Mouse (Mus musculus): ENCODE measurements at regions not wholly inside any gene's neighbourhood (a gene's known extent, or its start where the extent isn't known, plus 50 kb on each side); places are given as distances from the start of the nearest gene placed in this dataset.

GRCm38 (mm10) chr1:137751446-137751961 lies 424.0 kb downstream of the Ptprc start:
- no peak for DNase-seq (ENCODE audit: low read depth, low spot score)

- no peak for DNase-seq (ENCODE audit: low read depth, low spot score)
Observed at GRCm38 (mm10) chr1:137750894-137751293, 424.6 kb downstream of the Ptprc start.

- DNase-seq (ENCODE audit: low read depth, low spot score), result no peak
Observed at GRCm38 (mm10) chr1:137746129-137746528, 429.4 kb downstream of the Ptprc start.

GRCm38 (mm10) chr1:137738157-137738851 lies 437.2 kb downstream of the Ptprc start:
- DNase-seq (ENCODE audit: low read depth, low spot score), result no peak

- DNase-seq (ENCODE audit: low read depth, low spot score), result no peak
Observed at GRCm38 (mm10) chr1:137703882-137704281, 471.6 kb downstream of the Ptprc start.

GRCm38 (mm10) chr1:137698876-137699275 lies 476.6 kb downstream of the Ptprc start:
- DNase-seq (ENCODE audit: low read depth, low spot score), result no peak

GRCm38 (mm10) chr1:137697289-137697688 lies 478.2 kb downstream of the Ptprc start:
- DNase-seq (ENCODE audit: low read depth, low spot score), result no peak

- no peak for DNase-seq (ENCODE audit: low read depth, low spot score)
Observed at GRCm38 (mm10) chr1:137696796-137697195, 478.7 kb downstream of the Ptprc start.

- no peak for DNase-seq (ENCODE audit: low read depth, low spot score)
Observed at GRCm38 (mm10) chr1:137695751-137696150, 479.8 kb downstream of the Ptprc start.

- no peak for DNase-seq (ENCODE audit: low read depth, low spot score)
Observed at GRCm38 (mm10) chr1:137692525-137692924, 483.0 kb downstream of the Ptprc start.

GRCm38 (mm10) chr1:137690860-137691595 lies 484.5 kb downstream of the Ptprc start:
- no peak for DNase-seq (ENCODE audit: low read depth, low spot score)

GRCm38 (mm10) chr1:137670650-137671049 lies 504.9 kb downstream of the Ptprc start:
- no peak for DNase-seq (ENCODE audit: low read depth, low spot score)

GRCm38 (mm10) chr1:137669849-137670248 lies 505.7 kb downstream of the Ptprc start:
- DNase-seq (ENCODE audit: low read depth, low spot score), result no peak

- no peak for DNase-seq (ENCODE audit: low read depth, low spot score)
Observed at GRCm38 (mm10) chr1:137658141-137658540, 517.4 kb downstream of the Ptprc start.

GRCm38 (mm10) chr1:137656900-137657458 lies 518.5 kb downstream of the Ptprc start:
- peak; percentile 32 for DNase-seq (ENCODE audit: low read depth, low spot score)

GRCm38 (mm10) chr1:137654171-137654570 lies 521.3 kb downstream of the Ptprc start:
- no peak for DNase-seq (ENCODE audit: low read depth, low spot score)

- no peak for DNase-seq (ENCODE audit: low read depth, low spot score)
Observed at GRCm38 (mm10) chr1:137653495-137653894, 522.0 kb downstream of the Ptprc start.

GRCm38 (mm10) chr1:137650629-137651028 lies 524.9 kb downstream of the Ptprc start:
- DNase-seq (ENCODE audit: low read depth, low spot score), result no peak

GRCm38 (mm10) chr1:137650082-137650481 lies 525.4 kb downstream of the Ptprc start:
- DNase-seq (ENCODE audit: low read depth, low spot score), result no peak

GRCm38 (mm10) chr1:137648832-137649231 lies 526.7 kb downstream of the Ptprc start:
- DNase-seq (ENCODE audit: low read depth, low spot score), result no peak

GRCm38 (mm10) chr1:137644601-137645040 lies 530.9 kb downstream of the Ptprc start:
- no peak for DNase-seq (ENCODE audit: low read depth, low spot score)

- no peak for DNase-seq (ENCODE audit: low read depth, low spot score)
Observed at GRCm38 (mm10) chr1:137643508-137643907, 532.0 kb downstream of the Ptprc start.
